17 mouse cellular contexts compared by ENCODE assay signal in genomic region chr13:43600967-43601366, GRCm38 (mm10). TPM values are rescaled to one million over a fixed set of nuclear protein-coding genes. Genes with fewer than 3 reads are reported as not detected.
"Had no signal": no experiment of that assay in that cellular context is flagged by ENCODE, and none has a peak within 500 bp of the region (broad histone marks: within the 10 kb centered on the region; RNA-seq: fewer than 3 reads in every experiment).

No protein-coding gene starts in this region.

- H3K4me1 ChIP-seq: megakaryocyte, embryonic 14.5 days; midbrain, embryonic 13.5 days; neural tube, embryonic 12.5 days; stomach, embryonic 15.5 days had no signal

- H3K4me3 ChIP-seq: megakaryocyte, embryonic 14.5 days; midbrain, embryonic 13.5 days; midbrain, embryonic 15.5 days; neural tube, embryonic 12.5 days; stomach, embryonic 15.5 days had no signal

- ATAC-seq: midbrain, embryonic 13.5 days; midbrain, embryonic 15.5 days had no signal

- H3K36me3 ChIP-seq: midbrain, embryonic 13.5 days; midbrain, embryonic 15.5 days; neural tube, embryonic 12.5 days; stomach, embryonic 15.5 days had no signal

- H3K9ac ChIP-seq: lung, embryonic 14.5 days; midbrain, embryonic 13.5 days; midbrain, embryonic 15.5 days; neural tube, embryonic 12.5 days; stomach, embryonic 15.5 days had no signal

- H3K27me3 ChIP-seq: midbrain, embryonic 15.5 days; neural tube, embryonic 12.5 days; stomach, embryonic 15.5 days had no signal

- DNase-seq: lung, adult 18-20 months; lung, embryonic 14.5 days; lung, postnatal 10 days; lung, postnatal 4 days; right cerebral cortex, postnatal 14 days; thymus, adult 18-20 months; thymus, postnatal 14 days; thymus, postnatal 36 days had no signal

- H3K27ac ChIP-seq: midbrain, embryonic 13.5 days; midbrain, embryonic 15.5 days; neural tube, embryonic 12.5 days; stomach, embryonic 15.5 days; stomach, postnatal 0 days had no signal

RNA-seq across cellular contexts. Expression of gene Rnf182, which starts 14.5 kb away (rescaled TPM):
- total RNA-seq: monocyte, adult 5-6 weeks; neutrophil, adult 5-6 weeks had no signal
- polyA plus RNA-seq: liver, embryonic 16.5 days had no signal
